Mouse (Mus musculus): Measurements from ENCODE around the gene Mki67. TPM values are rescaled to one million over a fixed set of nuclear protein-coding genes. Genes with fewer than 3 reads are reported as not detected.

Mki67 gene
- polyA plus RNA-seq (2017; shearing (Covaris generic)): 13.3 TPM

GRCm38 (mm10) chr7:135715642-135716444, at the start of gene Mki67:
Mki67 (minus strand) TSS chr7:135716361.

Other genes starting within 250 kb of the Mki67 start
- gene Clrn3, start 187.7 kb downstream of the Mki67 start, polyA plus RNA-seq (2017; shearing (Covaris generic)): not detected
- 35.3 TPM for gene Ptpre, start 178.9 kb downstream of the Mki67 start, polyA plus RNA-seq (2017; shearing (Covaris generic))

Data from activated CD4-positive, CD25-positive, alpha-beta regulatory T cell, adult 9 weeks (primary cell).